Mouse (Mus musculus) E14TG2a.4 (cell line): Measurements from ENCODE around the gene A730061H03Rik.
A peak's percentile ranks its signal among the peaks of the same experiment; 100 is the strongest.

ENCODE experiments used
- H3K27me3 ChIP-seq: 2 replicates; pipeline ENCODE4 v1.6.1; 2014; ENCODE audit warnings: low read length, control low read depth; ENCODE audit not compliant: insufficient read depth
- H3K36me3 ChIP-seq: 2 replicates; pipeline ENCODE4 v1.6.1; 2014; ENCODE audit warnings: low read length, control low read depth; ENCODE audit not compliant: insufficient read depth
- H3K4me1 ChIP-seq: replicated peaks from 2 replicates; pipeline ENCODE4 v1.6.1; 2014; ENCODE audit warnings: low read depth, low read length, control low read depth
- H3K4me3 ChIP-seq: replicated peaks from 2 replicates; pipeline ENCODE4 v1.5.1; 2014; ENCODE audit warnings: mild to moderate bottlenecking, low read length
- H3K9me3 ChIP-seq: 2 replicates; pipeline ENCODE4 v1.6.1; 2014; ENCODE audit warnings: low read length, control low read depth
- CTCF ChIP-seq: conservative IDR thresholded peaks from 2 replicates; pipeline ENCODE4 v1.5.1; 2014; ENCODE audit warnings: low read length
- NANOG ChIP-seq: IDR thresholded peaks from 2 replicates; pipeline ENCODE4 v1.6.1; 2014; ENCODE audit warnings: borderline replicate concordance, low read length, mixed read lengths
- POU5F1 ChIP-seq: IDR thresholded peaks from 2 replicates; pipeline ENCODE4 v1.6.1; 2014; ENCODE audit warnings: low read length, borderline replicate concordance

A730061H03Rik gene

DNA sequence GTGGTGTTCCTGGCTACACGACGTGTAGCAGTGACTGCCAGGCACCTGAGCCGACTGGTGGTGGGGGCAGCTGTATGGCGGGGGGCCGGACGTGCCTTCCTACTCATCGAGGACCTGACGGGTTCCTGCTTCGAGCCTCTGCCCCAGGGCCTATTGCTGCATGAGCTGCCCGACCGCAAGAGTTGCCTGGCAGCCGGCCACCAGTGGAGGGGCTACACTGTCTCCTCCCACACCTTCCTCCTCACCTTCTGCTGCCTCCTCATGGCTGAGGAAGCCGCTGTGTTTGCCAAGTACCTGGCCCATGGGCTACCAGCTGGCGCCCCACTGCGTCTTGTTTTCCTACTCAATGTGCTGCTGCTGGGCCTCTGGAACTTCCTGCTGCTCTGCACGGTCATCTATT is 16.2 kb upstream of the A730061H03Rik start:
- TF ChIP-seq CTCF (no peak), NANOG (no peak), POU5F1 (no peak)
- peaks cover 55% of the 10 kb centered on the region for H3K4me1 ChIP-seq
- no peaks in the 10 kb centered on the region for H3K9me3 ChIP-seq
- H3K27me3 ChIP-seq = no peaks in the 10 kb centered on the region
- H3K36me3 ChIP-seq = peaks cover 17% of the 10 kb centered on the region
- H3K4me3 ChIP-seq = peak overlapping the region; percentile 61

DNA sequence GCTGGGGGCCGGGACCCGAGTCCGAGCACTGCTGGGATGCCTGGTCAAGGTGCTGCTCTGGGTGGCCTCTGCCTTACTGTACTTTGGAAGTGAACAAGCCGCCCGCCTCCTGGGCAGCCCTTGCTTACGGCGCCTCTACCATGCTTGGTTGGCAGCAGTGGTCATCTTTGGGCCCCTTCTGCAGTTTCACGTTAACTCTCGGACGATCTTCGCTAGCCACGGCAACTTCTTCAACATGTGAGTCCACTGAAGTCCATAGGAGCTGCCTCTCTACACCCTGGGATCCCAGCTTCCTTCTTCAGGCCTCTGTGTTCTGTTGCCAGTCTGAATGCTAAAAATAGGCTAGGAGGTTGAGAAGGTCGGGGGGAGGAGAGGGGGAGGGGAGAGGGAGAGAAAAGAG is 15.5 kb upstream of the A730061H03Rik start:
- TF ChIP-seq CTCF = no peak
- TF ChIP-seq NANOG = no peak
- TF ChIP-seq POU5F1 = no peak
- Histone ChIP-seq H3K4me1 (peaks cover 48% of the 10 kb centered on the region), H3K9me3 (no peaks in the 10 kb centered on the region), H3K27me3 (no peaks in the 10 kb centered on the region), H3K4me3 (peak overlapping the region; percentile 61), H3K36me3 (peaks cover 12% of the 10 kb centered on the region)

DNA sequence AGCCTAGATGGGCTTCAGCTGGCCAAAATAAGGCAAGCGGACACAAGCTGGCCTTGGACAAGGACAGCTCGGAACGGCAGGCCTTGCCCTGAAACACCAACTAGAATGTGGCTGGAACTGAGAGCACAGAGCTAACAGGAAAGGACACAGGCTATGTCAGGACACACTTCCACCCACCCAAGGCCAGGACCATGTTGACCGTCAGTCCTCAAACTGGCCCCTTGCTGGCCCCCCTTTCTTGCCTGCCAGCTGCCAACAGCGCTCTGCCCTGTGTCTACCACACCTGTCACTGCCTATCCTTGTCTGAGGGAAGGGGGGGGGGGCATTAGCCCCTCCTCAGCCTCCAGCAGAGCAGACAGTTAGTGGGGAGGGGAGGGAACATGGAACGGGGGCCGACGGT is 15.1 kb upstream of the A730061H03Rik start, which contains the start of gene Fitm1:
TSS of gene Fitm1 (plus strand) at position 316 of the 400 bp plus-strand sequence.
- H3K4me1 ChIP-seq = peaks cover 44% of the 10 kb centered on the region
- no peaks in the 10 kb centered on the region for H3K9me3 ChIP-seq
- H3K36me3 ChIP-seq = peaks cover 9% of the 10 kb centered on the region
- H3K4me3 ChIP-seq = peak within 1 kb of the TSS; percentile 61
- no peaks in the 10 kb centered on the region for H3K27me3 ChIP-seq
- no peak for TF ChIP-seq NANOG
- no peak for TF ChIP-seq POU5F1
- no peak for TF ChIP-seq CTCF

DNA sequence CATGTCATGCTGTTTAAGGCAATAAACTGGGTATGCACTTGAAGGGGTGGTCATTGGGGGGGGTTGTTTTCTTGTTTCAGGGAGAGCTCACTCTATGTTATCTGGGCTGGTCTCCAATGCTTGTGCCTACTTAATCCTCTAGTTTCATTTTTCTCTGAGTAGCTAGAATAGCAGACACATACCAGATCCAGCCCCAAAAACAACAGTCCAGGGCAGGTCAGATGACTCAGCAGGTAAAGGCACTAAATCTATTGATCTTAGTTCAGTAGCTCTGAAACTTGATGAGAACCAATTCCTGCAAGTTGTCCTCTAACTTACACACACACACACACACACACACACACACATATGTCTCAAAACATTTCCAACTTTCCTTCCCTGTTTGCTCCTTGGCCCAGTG is 11.6 kb upstream of the A730061H03Rik start:
- Histone ChIP-seq H3K9me3 (no peaks in the 10 kb centered on the region), H3K36me3 (peaks cover 35% of the 10 kb centered on the region), H3K4me1 (peaks cover 27% of the 10 kb centered on the region), H3K4me3 (no peak overlapping the region), H3K27me3 (no peaks in the 10 kb centered on the region)
- no peak for TF ChIP-seq CTCF
- no peak for TF ChIP-seq NANOG
- TF ChIP-seq POU5F1 = no peak

DNA sequence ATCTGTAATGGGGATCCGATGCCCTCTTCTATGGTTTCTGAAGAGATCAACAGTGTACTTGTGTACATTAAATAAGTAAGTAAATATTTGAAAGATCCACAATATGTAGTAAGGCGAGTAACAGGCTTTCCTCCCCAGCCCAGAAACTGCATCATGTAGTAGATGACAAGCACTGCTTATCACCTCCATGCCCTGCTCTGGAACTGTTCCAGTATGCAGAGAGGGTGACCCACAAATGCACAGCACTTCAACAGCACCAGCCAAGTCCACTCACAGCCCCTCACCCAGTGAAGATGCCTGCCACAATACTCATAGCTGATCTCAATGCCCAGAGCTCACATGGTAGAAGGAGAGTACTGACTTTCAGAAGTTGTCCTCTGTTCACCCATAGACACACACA is 10.4 kb upstream of the A730061H03Rik start:
- H3K4me1 ChIP-seq = peaks cover 15% of the 10 kb centered on the region
- no peak overlapping the region for H3K4me3 ChIP-seq
- TF ChIP-seq NANOG (no peak), CTCF (no peak), POU5F1 (no peak)
- H3K27me3 ChIP-seq = no peaks in the 10 kb centered on the region
- no peaks in the 10 kb centered on the region for H3K9me3 ChIP-seq
- peaks cover 47% of the 10 kb centered on the region for H3K36me3 ChIP-seq

DNA sequence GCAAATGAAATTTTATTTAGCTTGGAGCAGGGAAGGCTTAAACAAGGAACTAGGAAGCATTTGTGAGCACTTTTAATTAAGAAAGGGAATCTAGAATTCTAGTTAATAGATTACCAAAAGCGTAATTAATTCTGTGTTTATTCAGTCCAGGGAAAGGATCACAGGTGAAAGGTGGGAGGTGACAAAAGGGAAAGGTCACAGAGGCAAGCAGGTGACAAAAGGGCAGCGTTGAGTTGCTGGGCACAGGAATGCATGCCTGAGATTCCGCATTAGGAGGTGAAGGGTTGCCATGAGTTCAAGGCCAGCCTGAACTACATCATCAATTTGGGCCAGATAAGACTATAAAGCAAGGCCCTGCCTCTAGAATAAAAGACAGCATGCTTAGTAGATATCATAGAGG is 7.3 kb upstream of the A730061H03Rik start:
- H3K4me1 ChIP-seq = peaks cover 10% of the 10 kb centered on the region; the same call in 1 of the 2 replicates
- H3K27me3 ChIP-seq = no peaks in the 10 kb centered on the region
- H3K4me3 ChIP-seq = no peak overlapping the region
- H3K36me3 ChIP-seq = peaks cover 78% of the 10 kb centered on the region
- no peak for TF ChIP-seq POU5F1
- no peaks in the 10 kb centered on the region for H3K9me3 ChIP-seq

DNA sequence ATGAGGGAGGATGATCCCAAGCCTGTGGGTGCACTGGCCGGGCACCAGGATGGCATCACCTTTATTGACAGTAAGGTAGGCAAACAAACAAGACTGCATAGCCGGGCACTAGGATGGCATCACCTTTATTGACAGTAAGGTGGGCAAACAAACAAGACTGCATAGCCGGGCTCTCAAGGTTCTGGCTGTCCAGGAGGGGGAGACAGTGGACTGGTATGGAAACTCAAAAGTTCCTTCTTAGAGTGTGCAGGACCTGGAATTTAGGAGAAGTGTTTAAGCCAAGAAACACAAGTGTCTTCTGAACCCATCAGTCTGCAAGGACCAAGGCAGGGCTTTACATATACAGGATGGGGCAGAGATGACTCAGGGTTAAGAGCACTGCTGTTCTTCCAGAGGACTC is 5.5 kb upstream of the A730061H03Rik start:
- no peaks in the 10 kb centered on the region for H3K27me3 ChIP-seq
- TF ChIP-seq CTCF (no peak), NANOG (no peak), POU5F1 (no peak)
- peaks cover 26% of the 10 kb centered on the region for H3K4me1 ChIP-seq
- peaks cover 87% of the 10 kb centered on the region for H3K36me3 ChIP-seq
- no peaks in the 10 kb centered on the region for H3K9me3 ChIP-seq
- no peak overlapping the region for H3K4me3 ChIP-seq

DNA sequence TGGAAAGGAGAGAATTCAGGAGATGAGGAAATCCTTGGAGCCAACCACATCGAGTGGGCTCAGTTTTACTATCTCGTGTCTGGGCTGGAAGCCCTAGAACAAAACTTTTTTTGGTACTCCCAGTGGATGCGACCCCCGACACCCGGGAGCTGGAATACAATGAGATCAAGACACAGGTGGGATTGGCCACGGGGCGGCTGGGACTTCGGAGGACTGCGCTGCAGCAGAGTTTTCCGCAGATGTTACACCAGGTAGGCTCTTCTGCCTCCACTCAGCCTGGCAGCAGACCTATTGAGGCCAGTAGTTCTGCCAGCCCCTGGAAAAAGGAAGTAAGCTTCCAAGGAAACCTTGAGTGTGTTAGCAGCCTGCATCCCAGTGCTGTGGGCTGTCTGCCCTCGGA is 3.0 kb upstream of the A730061H03Rik start:
- Histone ChIP-seq H3K9me3 (no peaks in the 10 kb centered on the region), H3K4me1 (peaks cover 23% of the 10 kb centered on the region)

DNA sequence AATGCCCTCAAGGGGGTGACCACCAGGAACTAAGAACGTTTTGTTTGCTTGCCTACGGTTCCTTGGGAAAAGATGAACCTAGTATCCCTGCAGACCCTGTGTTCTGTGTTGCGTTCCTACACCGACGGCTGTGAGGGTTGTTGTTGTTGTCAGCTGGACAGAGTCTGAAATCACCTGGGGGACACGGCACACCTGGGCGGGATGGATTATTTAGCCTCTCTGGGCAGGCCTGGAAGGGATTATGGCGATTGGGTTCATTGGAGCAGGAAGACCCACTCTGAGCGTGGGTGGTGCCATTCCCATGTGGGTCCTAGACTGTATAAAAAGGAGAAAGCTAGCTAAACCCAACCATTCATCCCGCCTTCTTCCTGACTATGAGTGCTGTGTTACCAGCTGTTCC is 1.7 kb upstream of the A730061H03Rik start:
- Histone ChIP-seq H3K9me3 (no peaks in the 10 kb centered on the region), H3K4me3 (0 out of 2 replicates have a peak overlapping the region, but pooled peaks have one; percentile 17), H3K27me3 (no peaks in the 10 kb centered on the region), H3K4me1 (peaks cover 33% of the 10 kb centered on the region), H3K36me3 (peaks cover 54% of the 10 kb centered on the region)
- TF ChIP-seq CTCF (no peak), NANOG (no peak), POU5F1 (no peak)

More for the DNA sequence above, 3.0 kb upstream of the A730061H03Rik start:
- H3K27me3 ChIP-seq = no peaks in the 10 kb centered on the region
- H3K4me3 ChIP-seq = no peak overlapping the region
- H3K36me3 ChIP-seq = peaks cover 68% of the 10 kb centered on the region
- TF ChIP-seq CTCF = no peak
- TF ChIP-seq POU5F1 = no peak
